Mouse (Mus musculus) hindbrain, embryonic 12.5 days (tissue): Measurements from ENCODE around the gene Gars. TPM values are rescaled to one million over a fixed set of nuclear protein-coding genes. Genes with fewer than 3 reads are reported as not detected.
A peak's percentile ranks its signal among the peaks of the same experiment; 100 is the strongest.

Experiments used
- ATAC-seq: fragments of 200-750 bp; cut with Nextera tagmentation; 2 replicates; pipeline ENCODE4 v1.8.0; 2017; ENCODE audit warnings: moderate TSS enrichment; ENCODE audit not compliant: low FRiP score
- H3K27ac ChIP-seq: fragments of 300-500 bp; sonication (generic); 2 replicates; pipeline ENCODE4 v1.5.1; 2016; ENCODE audit warnings: mild to moderate bottlenecking
- H3K27me3 ChIP-seq: fragments of 300-500 bp; sonication (generic); 2 replicates; pipeline ENCODE4 v1.6.1; 2016; ENCODE audit warnings: mild to moderate bottlenecking
- H3K36me3 ChIP-seq: fragments of 300-500 bp; sonication (generic); 2 replicates; pipeline ENCODE4 v1.6.1; 2016; ENCODE audit warnings: mild to moderate bottlenecking
- H3K4me1 ChIP-seq: fragments of 300-500 bp; sonication (generic); 2 replicates; pipeline ENCODE4 v1.6.1; 2016
- H3K4me2 ChIP-seq: fragments of 300-500 bp; sonication (generic); replicated peaks from 2 replicates; pipeline ENCODE4 v1.6.1; 2016; ENCODE audit warnings: mild to moderate bottlenecking
- H3K4me3 ChIP-seq: fragments of 300-500 bp; sonication (generic); 2 replicates; pipeline ENCODE4 v1.5.1; 2016; ENCODE audit warnings: mild to moderate bottlenecking
- H3K9ac ChIP-seq: fragments of 300-500 bp; sonication (generic); 2 replicates; pipeline ENCODE4 v1.6.1; 2016; ENCODE audit warnings: mild to moderate bottlenecking, moderate library complexity
- H3K9me3 ChIP-seq: fragments of 300-500 bp; sonication (generic); replicated peaks from 2 replicates; pipeline ENCODE4 v1.6.1; 2016; ENCODE audit warnings: mild to moderate bottlenecking
- WGBS: fragments of 180-500 bp; shearing (Covaris S2); methylation state at CpG from one replicate; pipeline ENCODE4 v1.1.7; 2016; 5-methylcytosine and 5-hydroxymethylcytosine counted together
- polyA plus RNA-seq: library from polyadenylated mRNA; unstranded; fragments of >200 nt; fragmentation: Nextera tagmentation; extraction: Ambion mirVana; gene quantifications from 2 replicates; pipeline ENCODE4 v1.2.1, GENCODE M21; 2016

The Gars gene
- polyA plus RNA-seq, 1 experiment from 2014 or later: 188 TPM

DNA sequence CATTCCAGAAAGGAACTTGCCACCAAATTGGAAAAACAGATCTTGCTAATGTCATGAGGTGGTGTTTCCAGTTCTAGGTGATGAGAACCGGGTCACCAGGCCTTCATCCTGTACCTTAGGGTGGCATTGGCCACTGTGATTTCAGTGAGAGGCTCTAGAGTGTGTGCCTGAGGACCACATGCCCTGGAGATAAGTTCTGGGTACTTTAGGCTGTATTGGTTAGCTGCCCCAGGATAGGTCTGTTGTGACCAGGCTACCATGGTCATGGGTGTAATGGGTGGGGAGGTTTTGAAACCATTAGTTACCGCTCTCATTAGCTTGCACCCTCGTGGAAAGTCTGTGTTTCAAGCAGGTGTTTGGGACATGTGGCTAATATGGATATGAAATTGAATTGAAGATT, 43.6 kb downstream of the Gars start:
- H3K4me2 ChIP-seq: no peak overlapping the region
- peaks cover 47% of the 10 kb centered on the region for H3K36me3 ChIP-seq
- WGBS: 96% methylated on average over 3 of the region's 3 CpGs
- no peak overlapping the region for H3K4me3 ChIP-seq
- H3K9ac ChIP-seq: no peak overlapping the region
- no peak for ATAC-seq
- H3K27me3 ChIP-seq: no peaks in the 10 kb centered on the region
- no peak overlapping the region for H3K27ac ChIP-seq
- no peaks in the 10 kb centered on the region for H3K4me1 ChIP-seq
- H3K9me3 ChIP-seq: no peaks in the 10 kb centered on the region

DNA sequence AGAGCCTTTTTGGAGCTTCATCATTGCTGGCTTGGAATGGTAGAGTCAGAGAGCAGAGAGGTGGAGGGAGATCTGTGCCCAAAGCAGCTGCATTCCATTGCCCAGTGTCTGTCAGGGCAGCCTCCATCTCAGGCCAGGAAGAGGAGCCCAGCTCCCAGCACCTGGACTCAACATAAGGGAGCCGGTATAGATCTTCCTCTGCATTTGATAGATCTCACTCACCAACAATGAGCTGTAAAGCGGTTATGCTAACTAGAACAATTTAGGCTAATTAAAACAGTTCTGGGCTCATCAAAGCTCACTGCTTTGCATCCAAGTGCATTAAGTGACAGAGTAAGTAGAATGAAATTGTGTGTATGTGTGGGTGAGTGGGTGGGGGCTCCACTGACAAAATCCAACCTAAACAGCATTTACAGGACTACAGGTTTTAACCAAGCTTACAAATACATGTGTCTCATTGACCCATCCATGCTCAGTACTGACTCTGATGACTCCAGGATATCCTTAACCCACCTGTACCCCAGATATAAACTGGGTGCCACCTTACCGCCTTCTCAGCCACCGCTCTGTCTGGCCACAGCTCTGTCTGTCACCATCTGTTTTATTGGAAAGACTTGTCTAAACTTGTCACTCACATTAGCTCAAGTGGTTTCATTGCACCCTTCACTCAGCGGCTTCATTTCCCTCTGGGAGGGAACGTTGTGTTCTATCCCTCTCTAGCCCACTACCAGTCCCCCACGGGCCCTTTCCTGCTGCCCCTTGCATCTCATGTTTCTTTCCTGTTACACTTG, 44.6 kb downstream of the Gars start:
- H3K27ac ChIP-seq: no peak overlapping the region
- 82% methylated on average over 7 of the region's 7 CpGs for WGBS
- ATAC-seq: no peak

DNA sequence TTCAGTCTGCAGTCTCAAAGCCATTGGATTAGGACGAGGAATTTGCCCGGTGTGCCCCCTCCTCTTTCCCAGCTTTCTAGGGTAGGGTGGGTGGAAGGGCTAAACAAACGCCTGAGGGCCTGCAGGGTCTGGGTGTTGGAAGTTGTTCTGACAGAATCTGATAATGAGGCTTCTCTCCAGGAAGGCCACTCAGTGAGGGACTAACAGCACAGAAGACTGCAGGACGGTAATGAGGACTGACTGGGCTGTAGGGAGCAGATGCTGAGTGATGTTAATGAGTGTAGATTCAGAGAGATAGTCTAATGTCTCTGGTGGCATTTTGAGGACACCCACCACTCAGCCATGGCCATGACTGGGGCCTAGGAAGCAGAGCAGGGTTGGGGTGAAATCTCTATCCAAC, 49.5 kb downstream of the Gars start:
- Histone ChIP-seq H3K9ac (no peak overlapping the region), H3K27ac (no peak overlapping the region), H3K4me1 (no peaks in the 10 kb centered on the region), H3K36me3 (no peaks in the 10 kb centered on the region), H3K27me3 (no peaks in the 10 kb centered on the region), H3K4me2 (no peak overlapping the region), H3K4me3 (no peak overlapping the region), H3K9me3 (no peaks in the 10 kb centered on the region)
- ATAC-seq: no peak
- WGBS: 57% methylated on average over 4 of the region's 4 CpGs

More for the DNA sequence above, 44.6 kb downstream of the Gars start:
- no peaks in the 10 kb centered on the region for H3K4me1 ChIP-seq
- H3K36me3 ChIP-seq: peaks cover 37% of the 10 kb centered on the region
- H3K27me3 ChIP-seq: no peaks in the 10 kb centered on the region
- H3K9ac ChIP-seq: no peak overlapping the region
- H3K4me3 ChIP-seq: no peak overlapping the region
- H3K9me3 ChIP-seq: no peaks in the 10 kb centered on the region
- H3K4me2 ChIP-seq: no peak overlapping the region

DNA sequence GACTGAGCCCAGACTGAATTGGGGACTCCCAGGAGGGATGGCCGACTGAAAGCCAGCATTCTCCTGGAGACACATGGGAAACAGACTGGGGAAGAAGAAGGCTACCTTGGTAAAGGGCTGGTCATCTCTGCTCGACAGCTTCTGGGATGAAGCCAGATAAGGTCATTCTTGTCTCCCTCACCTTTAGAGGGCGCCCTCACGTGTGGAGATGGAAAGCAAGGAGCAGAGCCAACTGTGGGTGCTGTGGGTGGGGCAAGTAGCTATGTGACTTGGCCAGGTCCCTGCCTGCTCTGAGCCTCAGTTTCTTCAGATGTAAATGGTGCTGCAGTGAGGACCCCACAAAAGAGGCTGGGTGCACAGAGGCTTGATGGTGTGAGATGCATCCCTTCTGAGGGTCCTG, 52.8 kb downstream of the Gars start:
- H3K36me3 ChIP-seq: no peaks in the 10 kb centered on the region
- H3K9me3 ChIP-seq: no peaks in the 10 kb centered on the region
- H3K9ac ChIP-seq: no peak overlapping the region
- no peak for ATAC-seq
- H3K4me3 ChIP-seq: no peak overlapping the region
- no peak overlapping the region for H3K27ac ChIP-seq
- H3K4me2 ChIP-seq: no peak overlapping the region
- 28% methylated on average over 4 of the region's 4 CpGs for whole genome bisulfite sequencing
- no peaks in the 10 kb centered on the region for H3K27me3 ChIP-seq
- peaks cover 5% of the 10 kb centered on the region; the same call in 1 of the 2 replicates for H3K4me1 ChIP-seq

DNA sequence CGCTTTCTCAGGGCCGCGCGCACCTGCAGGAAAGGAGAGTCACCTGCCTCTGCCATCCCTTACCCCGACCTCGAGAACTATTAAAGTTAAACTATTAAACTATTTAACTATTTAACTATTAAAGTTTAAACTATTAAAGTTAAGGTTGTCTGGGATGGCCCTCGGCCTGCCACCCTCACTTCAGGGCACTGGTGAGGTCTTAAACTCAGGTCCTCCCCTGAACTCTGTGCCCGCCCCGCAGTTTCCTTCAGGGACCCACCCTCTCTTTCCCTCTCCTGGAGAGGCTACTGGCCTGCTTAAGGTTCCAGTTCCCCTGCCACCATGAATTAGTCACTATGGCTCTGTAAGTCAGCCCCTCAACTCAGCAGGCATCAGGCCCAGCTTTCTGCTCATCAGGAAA, 53.6 kb downstream of the Gars start:
- Histone ChIP-seq H3K27me3 (no peaks in the 10 kb centered on the region), H3K4me2 (no peak overlapping the region), H3K36me3 (no peaks in the 10 kb centered on the region), H3K27ac (no peak overlapping the region), H3K4me3 (no peak overlapping the region), H3K9me3 (no peaks in the 10 kb centered on the region), H3K4me1 (peaks cover 5% of the 10 kb centered on the region; the same call in 1 of the 2 replicates), H3K9ac (no peak overlapping the region)
- no peak for ATAC-seq
- WGBS: 96% methylated on average over 8 of the region's 9 CpGs

DNA sequence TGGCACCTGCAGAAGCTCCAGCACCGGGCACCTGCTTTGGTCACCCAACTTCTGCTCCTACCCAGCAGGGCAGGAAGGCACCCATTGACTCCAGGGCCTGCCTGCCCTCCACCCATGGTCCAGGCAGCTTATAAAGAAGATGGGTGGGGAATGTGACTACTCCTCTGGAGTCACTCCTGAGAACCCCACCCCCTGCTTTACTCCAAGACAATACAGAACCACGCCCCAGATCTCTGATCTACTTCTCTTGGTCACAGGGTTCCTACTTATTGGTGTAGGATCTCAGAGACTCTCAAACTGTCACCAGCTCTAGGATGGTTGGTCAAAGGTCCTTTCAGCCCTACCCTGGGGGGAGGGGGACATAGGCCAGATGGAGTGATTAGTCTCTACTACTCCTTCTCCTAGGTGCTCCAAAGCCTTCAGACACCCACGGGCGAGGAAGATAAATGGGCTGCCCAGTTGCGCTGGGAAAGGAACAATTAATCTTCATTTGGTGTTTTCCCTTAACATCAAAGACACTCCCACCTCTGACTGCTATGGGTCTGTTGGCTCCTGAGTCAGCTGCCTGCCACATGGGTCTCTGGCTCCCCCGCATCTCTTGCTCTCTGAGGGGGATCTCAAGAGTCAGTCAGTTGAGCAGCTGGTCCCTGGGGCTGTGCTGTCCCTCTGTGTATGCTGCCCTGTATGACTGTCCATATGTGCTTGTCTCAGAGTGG, 55.8 kb downstream of the Gars start:
- H3K9me3 ChIP-seq: no peaks in the 10 kb centered on the region
- H3K9ac ChIP-seq: no peak overlapping the region
- H3K27ac ChIP-seq: no peak overlapping the region; the same call in 1 of the 2 replicates
- ATAC-seq: peak; percentile 85
- no peaks in the 10 kb centered on the region for H3K27me3 ChIP-seq
- no peak overlapping the region for H3K4me2 ChIP-seq
- 61% methylated on average over 6 of the region's 6 CpGs for WGBS
- H3K4me1 ChIP-seq: peaks cover 5% of the 10 kb centered on the region; the same call in 1 of the 2 replicates
- no peaks in the 10 kb centered on the region for H3K36me3 ChIP-seq
- no peak overlapping the region for H3K4me3 ChIP-seq

DNA sequence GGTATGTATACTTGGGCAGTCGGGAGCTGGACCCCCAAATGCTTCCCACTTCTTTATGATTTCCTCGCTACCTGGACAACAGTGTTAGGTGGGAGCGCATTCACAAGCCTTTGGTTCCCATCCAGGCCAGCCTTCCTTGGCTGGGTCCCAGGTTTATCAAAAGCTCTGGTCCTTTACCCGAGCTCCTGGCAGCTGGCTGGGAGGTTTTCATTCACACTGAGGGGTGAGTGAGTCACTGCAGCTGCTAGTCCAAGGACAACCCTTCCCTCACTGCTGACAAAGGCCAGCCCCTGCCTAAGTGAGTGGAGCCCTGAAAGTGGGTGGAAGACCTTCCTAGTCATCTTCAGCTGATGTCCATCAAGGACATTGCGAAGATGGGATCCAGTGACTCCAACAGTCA, 60.2 kb downstream of the Gars start:
- 84% methylated on average over 5 of the region's 5 CpGs for WGBS
- no peaks in the 10 kb centered on the region; the same call in 1 of the 2 replicates for H3K27me3 ChIP-seq
- ATAC-seq: no peak
- no peaks in the 10 kb centered on the region for H3K9me3 ChIP-seq
- no peaks in the 10 kb centered on the region for H3K36me3 ChIP-seq
- H3K4me1 ChIP-seq: peaks cover 5% of the 10 kb centered on the region; the same call in 1 of the 2 replicates
- H3K9ac ChIP-seq: no peak overlapping the region
- no peak overlapping the region for H3K4me2 ChIP-seq
- no peak overlapping the region for H3K27ac ChIP-seq
- no peak overlapping the region for H3K4me3 ChIP-seq

DNA sequence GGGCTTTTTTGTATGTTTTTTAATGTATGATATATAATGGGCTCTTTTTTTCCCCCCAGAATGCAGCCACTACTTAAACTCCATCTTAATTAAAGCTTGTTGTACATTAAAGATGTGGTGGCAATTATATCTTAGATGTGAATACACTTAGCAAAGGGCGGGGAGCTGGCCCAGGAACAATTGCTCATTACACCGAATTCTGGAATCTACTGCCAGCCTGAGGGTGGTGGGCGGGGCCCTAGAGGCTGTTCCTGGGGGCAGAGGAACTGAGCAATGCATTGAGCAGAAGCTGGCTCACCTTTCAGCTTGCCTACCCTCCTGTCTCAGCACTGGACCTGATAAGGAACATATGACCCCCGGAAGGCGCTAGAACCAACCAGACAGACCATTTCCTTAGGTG, 60.8 kb downstream of the Gars start:
- peaks cover 4% of the 10 kb centered on the region; the same call in 1 of the 2 replicates for H3K4me1 ChIP-seq
- H3K36me3 ChIP-seq: no peaks in the 10 kb centered on the region
- WGBS: 84% methylated on average over 5 of the region's 5 CpGs
- H3K4me3 ChIP-seq: no peak overlapping the region
- no peaks in the 10 kb centered on the region; the same call in 1 of the 2 replicates for H3K27me3 ChIP-seq
- no peaks in the 10 kb centered on the region for H3K9me3 ChIP-seq
- no peak overlapping the region for H3K4me2 ChIP-seq
- no peak overlapping the region for H3K27ac ChIP-seq
- no peak overlapping the region for H3K9ac ChIP-seq
- no peak for ATAC-seq

DNA sequence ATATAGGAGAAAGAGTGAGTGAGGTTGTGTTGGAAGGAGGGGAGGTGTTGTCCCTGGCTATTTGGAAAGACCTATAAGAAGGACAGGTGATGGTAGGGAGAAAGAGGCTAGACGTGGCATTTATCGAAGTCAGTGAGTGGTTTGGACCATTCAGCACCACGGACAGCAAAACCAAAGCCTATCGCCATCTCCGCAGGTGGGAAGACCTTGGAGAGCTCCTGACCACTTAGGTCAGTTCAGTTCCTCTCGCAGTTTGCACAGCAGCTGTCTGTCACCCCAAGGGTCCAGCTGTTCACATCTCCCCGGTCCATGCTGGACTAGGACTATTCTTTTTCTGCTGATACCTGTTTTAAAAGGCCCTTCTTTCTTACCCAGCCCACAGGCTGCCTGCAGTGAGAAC, 70.6 kb downstream of the Gars start:
- Histone ChIP-seq H3K4me3 (no peak overlapping the region), H3K27me3 (peaks cover 20% of the 10 kb centered on the region)
- WGBS: 12% methylated on average over 7 of the region's 7 CpGs

DNA sequence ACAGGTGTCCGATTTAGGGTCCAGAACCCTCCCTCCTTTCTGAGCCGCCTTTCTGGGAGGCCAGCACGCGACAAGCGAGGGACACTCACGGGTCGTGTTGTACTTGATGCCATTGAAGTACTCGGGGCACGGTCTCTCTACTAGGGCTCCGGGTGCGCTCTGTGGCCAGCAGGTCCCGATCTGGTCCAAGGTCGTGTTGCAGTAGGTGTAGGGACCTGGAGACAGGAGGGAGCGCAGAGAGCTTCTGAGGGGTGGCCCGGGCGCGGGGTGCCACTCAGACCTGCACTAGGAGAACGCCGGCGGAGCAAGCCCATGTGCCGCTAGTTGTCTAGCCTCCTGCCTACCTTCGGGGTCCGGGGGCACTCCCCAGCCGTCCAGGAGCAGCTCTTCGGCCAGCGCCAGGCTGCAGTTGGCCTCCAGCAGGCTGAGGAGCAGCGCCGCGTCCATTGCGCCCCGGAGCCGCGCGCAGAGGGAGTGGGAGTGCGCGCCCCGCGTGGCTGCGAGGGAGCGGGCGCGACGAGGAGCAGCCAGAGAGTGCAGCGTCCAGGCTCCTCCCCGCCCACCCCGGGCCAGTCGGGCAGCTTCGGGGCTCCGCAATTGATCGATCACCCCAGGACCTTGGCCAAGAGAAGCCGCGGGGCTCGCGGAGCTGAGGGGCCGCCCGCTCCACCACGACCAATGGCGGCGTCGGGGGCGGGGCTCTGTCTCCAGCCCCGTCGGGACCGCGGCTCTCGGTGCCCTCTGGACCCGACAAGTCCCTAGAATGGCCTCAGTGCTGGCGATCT, 79.7 kb downstream of the Gars start:
- peaks cover 80% of the 10 kb centered on the region for H3K27me3 ChIP-seq
- no peaks in the 10 kb centered on the region for H3K36me3 ChIP-seq
- H3K4me2 ChIP-seq: peak overlapping the region; percentile 87
- under 1% methylated on average over 68 of the region's 68 CpGs for WGBS
- peak overlapping the region; percentile 42; the same call in 1 of the 2 replicates for H3K9ac ChIP-seq
- no peak overlapping the region for H3K27ac ChIP-seq
- no peaks in the 10 kb centered on the region for H3K9me3 ChIP-seq
- H3K4me3 ChIP-seq: peak overlapping the region; percentile 51
- peaks cover 20% of the 10 kb centered on the region for H3K4me1 ChIP-seq
- peak; percentile 34 for ATAC-seq

More for the DNA sequence above, 70.6 kb downstream of the Gars start:
- H3K9me3 ChIP-seq: no peaks in the 10 kb centered on the region
- no peak overlapping the region for H3K9ac ChIP-seq
- no peak overlapping the region for H3K27ac ChIP-seq
- H3K4me2 ChIP-seq: no peak overlapping the region
- ATAC-seq: no peak
- no peaks in the 10 kb centered on the region for H3K36me3 ChIP-seq
- no peaks in the 10 kb centered on the region for H3K4me1 ChIP-seq

DNA sequence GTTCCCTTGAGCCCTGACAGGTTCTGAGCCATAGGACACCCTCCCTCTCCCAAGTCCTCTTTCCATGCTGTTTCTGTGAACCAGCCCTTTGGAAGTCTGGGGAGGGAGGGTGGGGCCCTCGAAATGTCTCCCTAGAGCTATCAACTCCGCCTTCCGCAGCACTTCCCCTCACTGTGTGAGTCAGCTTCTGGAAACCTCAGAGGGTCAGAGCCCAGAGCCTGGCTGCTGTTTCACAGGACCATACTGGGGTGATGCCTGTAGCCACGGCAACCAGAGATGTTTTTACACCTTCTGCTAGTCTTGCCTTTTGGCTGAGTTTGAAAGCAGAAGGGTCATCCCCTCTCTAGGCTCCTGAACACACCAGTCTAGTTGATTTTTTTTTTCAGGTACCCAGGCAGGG, 85.2 kb downstream of the Gars start:
- no peak overlapping the region for H3K27ac ChIP-seq
- WGBS: 39% methylated on average over 4 of the region's 4 CpGs
- H3K4me2 ChIP-seq: no peak overlapping the region
- no peak for ATAC-seq
- peaks cover 11% of the 10 kb centered on the region for H3K4me1 ChIP-seq
- no peaks in the 10 kb centered on the region for H3K36me3 ChIP-seq
- no peak overlapping the region for H3K4me3 ChIP-seq
- H3K9me3 ChIP-seq: no peaks in the 10 kb centered on the region
- peaks cover 28% of the 10 kb centered on the region for H3K27me3 ChIP-seq
- no peak overlapping the region for H3K9ac ChIP-seq

DNA sequence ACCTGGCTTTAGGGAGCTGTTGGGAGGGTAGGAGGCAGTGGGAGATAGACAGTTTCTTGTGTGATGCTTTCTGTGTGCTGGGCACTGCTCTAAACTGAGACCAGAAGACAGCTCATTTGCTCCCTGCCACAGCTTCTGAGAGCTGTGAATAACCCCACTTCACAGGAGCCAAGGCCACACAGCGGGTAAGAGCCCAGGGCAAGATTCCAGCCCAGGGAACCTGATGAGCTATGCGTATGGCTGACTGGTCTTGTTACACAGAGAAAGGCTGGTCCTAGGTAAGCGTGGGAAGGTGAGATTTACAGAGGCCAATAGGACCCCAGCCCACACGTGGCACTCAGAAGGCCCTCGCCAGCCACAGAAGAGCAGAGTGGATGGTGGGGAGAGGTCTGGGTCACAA, 88.8 kb downstream of the Gars start:
- Histone ChIP-seq H3K27me3 (no peaks in the 10 kb centered on the region), H3K9ac (no peak overlapping the region), H3K27ac (no peak overlapping the region), H3K4me2 (no peak overlapping the region), H3K9me3 (no peaks in the 10 kb centered on the region), H3K4me3 (no peak overlapping the region), H3K36me3 (no peaks in the 10 kb centered on the region), H3K4me1 (peaks cover 8% of the 10 kb centered on the region)
- no peak for ATAC-seq
- WGBS: 79% methylated on average over 5 of the region's 5 CpGs
